Comparison of ENCODE assay signal across 30 mouse cellular contexts in genomic region chr3:58789473-58789872, GRCm38 (mm10). TPM values are rescaled to one million over a fixed set of nuclear protein-coding genes. Genes with fewer than 3 reads are reported as not detected.
A peak's percentile ranks its signal among the peaks of the same experiment; 100 is the strongest.
DNase-seq lines count a peak whose midpoint lies in the region; ATAC-seq and TF ChIP-seq lines count a peak whose summit lies in the region.
"Had no signal": no experiment of that assay in that cellular context is flagged by ENCODE, and none has a peak within 500 bp of the region (broad histone marks: within the 10 kb centered on the region; RNA-seq: fewer than 3 reads in every experiment).

No protein-coding gene starts in this region.

- no peak overlapping the region for H3K27ac ChIP-seq in hindbrain, postnatal 0 days
- H3K27ac ChIP-seq in hindbrain, embryonic 13.5 days: no peak overlapping the region
- H3K27ac ChIP-seq in cerebellum, adult 2 months (ENCODE audit: insufficient read depth, low read length): no peak overlapping the region
- H3K27ac ChIP-seq: forebrain, embryonic 15.5 days; heart, embryonic 10.5 days; hindbrain, embryonic 14.5 days; limb, embryonic 12.5 days; liver, embryonic 14.5 days; neural tube, embryonic 13.5 days; stomach, embryonic 15.5 days had no signal

- H3K27me3 ChIP-seq in hindbrain, postnatal 0 days (ENCODE audit: insufficient read depth, low read length): no peaks in the 10 kb centered on the region
- H3K27me3 ChIP-seq in hindbrain, embryonic 13.5 days: no peaks in the 10 kb centered on the region
- no peaks in the 10 kb centered on the region for H3K27me3 ChIP-seq in cerebellum, adult 2 months (ENCODE audit: control insufficient read depth, insufficient read depth, low read length)
- H3K27me3 ChIP-seq: CH12.LX; forebrain, embryonic 15.5 days; limb, embryonic 12.5 days; neural tube, embryonic 13.5 days; stomach, embryonic 15.5 days had no signal

- no peak for ATAC-seq in hindbrain, postnatal 0 days
- no peak for ATAC-seq in hindbrain, embryonic 13.5 days (ENCODE audit: low FRiP score)
- ATAC-seq: forebrain, embryonic 15.5 days; lung, postnatal 0 days had no signal

- peak; percentile 22 for DNase-seq in hindbrain, postnatal 0 days (ENCODE audit: low spot score)
- peak; percentile 76 for DNase-seq in brain, adult 2 months (ENCODE audit: low read depth, low spot score)
- DNase-seq in left cerebral cortex, adult 8-10 months (ENCODE audit: low spot score in 2 of 2): peak; percentile 44 to 70
- DNase-seq in right cerebral cortex, postnatal 14 days: peak; percentile 9
- no peak for DNase-seq in cerebellum, adult 2 months
- no peak for DNase-seq in heart, adult 9 months (ENCODE audit: low spot score in 2 of 2)
- no peak for DNase-seq in cerebellum, adult 9-10 months
- DNase-seq: cerebellum, adult 11 months; heart, postnatal 10 days; kidney, adult 18-20 months; kidney, postnatal 14 days; layer of hippocampus, adult 9-11 months; spleen, adult 18-20 months; thymus, postnatal 25 days had no signal

- no peaks in the 10 kb centered on the region for H3K36me3 ChIP-seq in hindbrain, postnatal 0 days (ENCODE audit: insufficient read depth, low read length)
- no peaks in the 10 kb centered on the region for H3K36me3 ChIP-seq in hindbrain, embryonic 13.5 days
- H3K36me3 ChIP-seq: forebrain, embryonic 15.5 days; heart, embryonic 10.5 days; limb, embryonic 12.5 days; neural tube, embryonic 13.5 days; stomach, embryonic 15.5 days had no signal

- H3K9me3 ChIP-seq in hindbrain, postnatal 0 days (ENCODE audit: low read length): no peaks in the 10 kb centered on the region
- H3K9me3 ChIP-seq in hindbrain, embryonic 13.5 days: no peaks in the 10 kb centered on the region
- H3K9me3 ChIP-seq: forebrain, embryonic 15.5 days; heart, embryonic 10.5 days; limb, embryonic 12.5 days; neural tube, embryonic 13.5 days; stomach, embryonic 15.5 days had no signal

- H3K9ac ChIP-seq in hindbrain, postnatal 0 days (replicated peaks; ENCODE audit: low read length): no peak overlapping the region
- no peak overlapping the region for H3K9ac ChIP-seq in hindbrain, embryonic 13.5 days
- H3K9ac ChIP-seq: forebrain, embryonic 15.5 days; hindbrain, embryonic 14.5 days; limb, embryonic 12.5 days; liver, embryonic 14.5 days; neural tube, embryonic 13.5 days; stomach, embryonic 15.5 days had no signal

- no peaks in the 10 kb centered on the region for H3K4me1 ChIP-seq in hindbrain, postnatal 0 days (ENCODE audit: insufficient read depth, low read length)
- no peaks in the 10 kb centered on the region for H3K4me1 ChIP-seq in hindbrain, embryonic 13.5 days (replicated peaks)
- peaks cover 15% of the 10 kb centered on the region for H3K4me1 ChIP-seq in cerebellum, adult 2 months (ENCODE audit: control insufficient read depth, insufficient read depth, low read length)
- H3K4me1 ChIP-seq: heart, embryonic 10.5 days; limb, embryonic 12.5 days; neural tube, embryonic 13.5 days; stomach, embryonic 15.5 days had no signal

- TF ChIP-seq POLR2A in cerebellum, adult 2 months (IDR thresholded peaks at IDR 0.05; ENCODE audit: borderline replicate concordance, insufficient read depth, low read length): no peak

- WGBS in hindbrain, postnatal 0 days: 56% methylated on average over 7 of the region's 7 CpGs
- 76% methylated on average over 7 of the region's 7 CpGs for WGBS in hindbrain, embryonic 13.5 days
- 22% methylated on average over 7 of the region's 7 CpGs for WGBS in cerebellum, adult 2 months

- TF ChIP-seq CTCF in hindbrain, postnatal 0 days (IDR thresholded peaks at IDR 0.05; ENCODE audit: low read depth): no peak
- TF ChIP-seq CTCF in cerebellum, adult 2 months (IDR thresholded peaks at IDR 0.05; ENCODE audit: borderline replicate concordance, insufficient read depth, low read depth, low read length): no peak

- H3K4me3 ChIP-seq in hindbrain, postnatal 0 days (ENCODE audit: low read length): no peak overlapping the region
- H3K4me3 ChIP-seq in hindbrain, embryonic 13.5 days: no peak overlapping the region
- no peak overlapping the region for H3K4me3 ChIP-seq in cerebellum, adult 2 months (replicated peaks; ENCODE audit: insufficient read depth, low read depth, low read length)
- H3K4me3 ChIP-seq: erythroblast, embryonic 14.5 days; forebrain, embryonic 15.5 days; heart, embryonic 10.5 days; limb, embryonic 12.5 days; neural tube, embryonic 13.5 days; stomach, embryonic 15.5 days had no signal

- no peak overlapping the region for H3K4me2 ChIP-seq in hindbrain, postnatal 0 days (ENCODE audit: low read depth, low read length)
- H3K4me2 ChIP-seq in hindbrain, embryonic 13.5 days: no peak overlapping the region
- H3K4me2 ChIP-seq: forebrain, embryonic 15.5 days; hindbrain, embryonic 14.5 days; limb, embryonic 12.5 days; neural tube, embryonic 13.5 days; stomach, embryonic 15.5 days had no signal

RNA-seq across cellular contexts. Expression of gene Mindy4b-ps, which starts 32.6 kb away (rescaled TPM):
- not detected in 2 replicates for total RNA-seq in hindbrain, postnatal 0 days (2014; rRNA removed)
- polyA plus RNA-seq in hindbrain, postnatal 0 days (2015; fragmentation: Nextera tagmentation; extraction: Ambion mirVana): 0.09 TPM in 1 of 2 replicates, not detected in the other
- not detected in 2 replicates for polyA plus RNA-seq in hindbrain, embryonic 13.5 days (2015; fragmentation: Nextera tagmentation; extraction: Ambion mirVana)
- total RNA-seq in left cerebral cortex, adult 8-10 months (2022): 1 to 10 TPM; 2.3 to 3.6 (median 2.4) TPM
- polyA plus RNA-seq in cerebellum, adult 2 months (2012; rRNA removed): 2.1 and 2.4 TPM in 2 replicates
- total RNA-seq: adrenal gland, adult 18-20 months; CH12.LX; gastrocnemius, adult 8-10 months; megakaryocyte, adult 5-6 weeks; monocyte, adult 5-6 weeks had no signal
- polyA plus RNA-seq: embryonic facial prominence, embryonic 11.5 days; erythroblast, embryonic 14.5 days; forebrain, embryonic 15.5 days; heart, embryonic 10.5 days; hindbrain, embryonic 14.5 days; liver, embryonic 14.5 days; lung, postnatal 0 days; neural tube, embryonic 13.5 days; stomach, embryonic 15.5 days had no signal

Comparison
In these comparisons a context has a peak if more than half of its experiments do, and no peak if none do; other contexts are left out.
1. DNase-seq: peak in hindbrain, postnatal 0 days (single experiment), brain, adult 2 months (single experiment), left cerebral cortex, adult 8-10 months (2 of 2) and right cerebral cortex, postnatal 14 days (single experiment); none in cerebellum, adult 2 months (0 of 2), heart, adult 9 months (0 of 2) and cerebellum, adult 9-10 months (single experiment).